Mouse (Mus musculus) kidney, embryonic 14.5 days (tissue): ENCODE measurements around the gene Dnajc30. TPM values are rescaled to one million over a fixed set of nuclear protein-coding genes. Genes with fewer than 3 reads are reported as not detected.

ENCODE experiments used
- ATAC-seq: fragments of 200-750 bp; cut with Nextera tagmentation; 2 replicates; pipeline ENCODE4 v1.8.0; 2017; ENCODE audit warnings: moderate number of reproducible peaks, mild to moderate bottlenecking, moderate TSS enrichment, moderate library complexity; ENCODE audit not compliant: low FRiP score, low TSS enrichment
- H3K27ac ChIP-seq: fragments of 300-500 bp; sonication (generic); 2 replicates; pipeline ENCODE4 v1.5.1; 2014; ENCODE audit warnings: low read depth, mild to moderate bottlenecking, low read length, moderate library complexity, mixed read lengths
- H3K27me3 ChIP-seq: fragments of 300-500 bp; sonication (generic); 2 replicates; pipeline ENCODE4 v1.6.1; 2014; ENCODE audit warnings: mild to moderate bottlenecking, low read length; ENCODE audit not compliant: control insufficient read depth, insufficient read depth
- H3K36me3 ChIP-seq: fragments of 300-500 bp; sonication (generic); 2 replicates; pipeline ENCODE4 v1.6.1; 2014; ENCODE audit warnings: low read length, mixed read lengths; ENCODE audit not compliant: control insufficient read depth, insufficient read depth
- H3K4me1 ChIP-seq: fragments of 300-500 bp; sonication (generic); 2 replicates; pipeline ENCODE4 v1.6.1; 2014; ENCODE audit warnings: low read length, mixed read lengths; ENCODE audit not compliant: control insufficient read depth, insufficient read depth
- H3K4me2 ChIP-seq: fragments of 300-500 bp; sonication (generic); replicated peaks from 2 replicates; pipeline ENCODE4 v1.6.1; 2014; ENCODE audit warnings: low read depth, mild to moderate bottlenecking, low read length
- H3K4me3 ChIP-seq: fragments of 300-500 bp; sonication (generic); 2 replicates; pipeline ENCODE4 v1.5.1; 2014; ENCODE audit warnings: mild to moderate bottlenecking, low read length
- H3K9ac ChIP-seq: fragments of 300-500 bp; sonication (generic); 2 replicates; pipeline ENCODE4 v1.6.1; 2014; ENCODE audit warnings: low read depth, mild to moderate bottlenecking, low read length, moderate library complexity
- H3K9me3 ChIP-seq: fragments of 300-500 bp; sonication (generic); 2 replicates; pipeline ENCODE4 v1.6.1; 2016; ENCODE audit warnings: low read length; ENCODE audit not compliant: control insufficient read depth
- WGBS: fragments of 180-500 bp; shearing (Covaris S2); extraction: QIAGEN DNeasy Blood & Tissue Kit; methylation state at CpG from one replicate; pipeline ENCODE4 v1.1.7; 2014; 5-methylcytosine and 5-hydroxymethylcytosine counted together
- polyA plus RNA-seq: library from polyadenylated mRNA; unstranded; fragments of >200 nt; fragmentation: Nextera tagmentation; extraction: Ambion mirVana; gene quantifications from 2 replicates; pipeline ENCODE4 v1.2.1, GENCODE M21; 2014

Dnajc30 gene
- polyA plus RNA-seq, 1 experiment from 2014 or later = 34.4 TPM

DNA sequence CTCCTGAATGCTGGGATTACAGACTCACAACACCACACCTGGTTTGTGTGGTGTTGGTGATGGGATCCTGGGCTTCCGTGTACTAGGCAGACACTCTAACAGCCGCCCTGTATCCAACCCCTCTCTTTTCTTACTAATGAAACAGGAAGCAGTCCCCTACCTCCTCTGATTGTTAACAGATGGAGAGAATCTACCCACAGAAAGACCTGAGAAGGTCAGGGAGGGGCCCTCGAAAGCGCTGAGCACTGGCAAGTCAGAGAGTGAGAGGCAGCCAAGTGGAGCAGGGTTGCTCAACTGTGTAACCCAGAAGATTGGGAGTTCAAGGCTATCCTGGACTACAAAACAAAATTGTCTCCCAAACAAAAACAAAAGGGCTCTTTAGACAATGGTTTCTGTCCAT lies 22.9 kb downstream of the Dnajc30 start:
- Histone ChIP-seq H3K36me3 (no peaks in the 10 kb centered on the region), H3K4me1 (peaks cover 4% of the 10 kb centered on the region; the same call in 1 of the 2 replicates), H3K9ac (no peak overlapping the region), H3K4me2 (no peak overlapping the region), H3K4me3 (no peak overlapping the region), H3K9me3 (no peaks in the 10 kb centered on the region), H3K27me3 (peaks cover 30% of the 10 kb centered on the region), H3K27ac (no peak overlapping the region)
- no peak for ATAC-seq
- WGBS = 29% methylated on average over 4 of the region's 4 CpGs

DNA sequence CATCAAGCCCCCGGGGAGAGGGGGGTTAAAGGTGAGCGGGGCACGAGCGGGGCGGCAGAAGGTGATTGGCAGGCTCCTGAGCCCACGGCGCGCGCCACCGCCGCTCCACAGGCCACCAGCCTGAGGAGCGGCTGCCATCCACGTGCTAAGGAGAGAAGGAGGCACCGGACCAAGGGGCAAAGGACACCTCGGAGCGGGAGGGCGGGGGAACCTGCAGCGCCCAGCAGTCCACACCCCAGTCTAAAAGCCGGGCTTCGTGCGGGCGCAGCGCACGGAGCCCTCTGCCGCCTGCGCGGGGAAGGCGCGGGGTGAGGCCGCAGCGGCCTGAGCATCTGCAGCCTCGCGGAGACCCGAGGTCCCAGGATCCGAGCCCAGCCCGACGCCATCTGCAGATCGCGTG lies 25.7 kb downstream of the Dnajc30 start, which contains the start of gene Mlxipl:
Mlxipl (plus strand) TSS at position 238 of the 400 bp plus-strand sequence.
- Histone ChIP-seq H3K4me1 (peaks cover 4% of the 10 kb centered on the region; the same call in 1 of the 2 replicates), H3K36me3 (no peaks in the 10 kb centered on the region), H3K9me3 (no peaks in the 10 kb centered on the region), H3K9ac (no peak within 1 kb of the TSS), H3K4me3 (peak within 1 kb of the TSS; percentile 19), H3K27ac (no peak within 1 kb of the TSS), H3K27me3 (peaks cover 35% of the 10 kb centered on the region), H3K4me2 (peak within 1 kb of the TSS; percentile 38)
- 3% methylated on average over 37 of the region's 39 CpGs for WGBS
- ATAC-seq = no peak; the same call in 1 of the 2 replicates

DNA sequence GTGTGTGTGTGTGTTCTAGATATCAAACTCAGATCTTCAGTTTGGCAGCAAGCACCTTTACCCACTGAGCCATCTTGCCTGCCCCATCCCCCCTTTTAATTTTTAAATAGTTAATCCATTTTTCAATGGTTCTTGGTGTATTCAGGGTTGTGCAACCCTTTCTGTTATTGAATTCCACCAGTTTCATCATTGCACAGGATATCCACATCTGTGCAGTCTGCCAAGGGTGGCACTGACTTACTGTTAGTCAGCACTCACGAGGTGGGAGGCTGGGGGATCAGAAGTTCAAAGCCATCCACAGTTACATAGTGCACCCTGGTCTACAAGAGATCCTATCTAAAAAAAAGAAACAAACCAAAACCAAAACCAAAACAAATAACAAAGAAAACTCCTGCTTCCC lies 37.0 kb downstream of the Dnajc30 start:
- H3K27me3 ChIP-seq = peaks cover 5% of the 10 kb centered on the region; the same call in 1 of the 2 replicates
- no peak overlapping the region for H3K27ac ChIP-seq
- no peak overlapping the region for H3K4me2 ChIP-seq
- H3K9ac ChIP-seq = no peak overlapping the region
- 62% methylated on average over 1 of the region's 1 CpGs for WGBS
- ATAC-seq = no peak
- H3K9me3 ChIP-seq = no peaks in the 10 kb centered on the region
- no peak overlapping the region for H3K4me3 ChIP-seq
- H3K36me3 ChIP-seq = no peaks in the 10 kb centered on the region
- no peaks in the 10 kb centered on the region for H3K4me1 ChIP-seq

DNA sequence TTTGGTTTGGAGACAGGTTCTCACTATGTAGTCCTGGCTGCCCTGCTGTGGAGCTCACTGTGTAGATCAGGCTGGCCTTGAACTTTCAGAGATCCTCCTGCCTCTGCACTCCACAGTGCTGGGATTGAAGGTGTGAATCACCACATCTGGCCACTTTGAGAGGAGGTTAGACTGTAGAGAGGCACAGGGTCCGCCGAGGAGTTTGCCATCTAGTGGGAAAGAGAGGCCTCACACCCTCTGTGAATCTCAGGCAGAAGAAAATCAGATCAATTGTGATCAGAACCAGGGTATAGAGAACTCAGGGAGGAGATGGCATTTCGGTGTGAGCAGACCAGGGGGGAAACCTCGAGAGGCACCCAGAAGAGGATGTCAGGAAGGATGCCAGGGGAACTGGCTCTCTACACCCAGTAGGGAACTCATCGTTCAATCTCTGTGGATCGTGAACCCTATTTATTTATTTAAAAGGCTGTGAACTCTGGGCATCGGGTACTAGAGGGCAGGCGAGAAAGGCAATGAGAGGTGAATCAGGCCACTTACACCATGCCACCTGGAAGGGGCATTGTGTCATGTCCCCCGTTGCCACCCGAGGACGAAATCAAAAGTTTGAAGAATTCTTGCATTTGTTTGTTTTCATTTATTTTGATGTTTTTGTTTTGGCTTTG lies 40.1 kb downstream of the Dnajc30 start:
- Histone ChIP-seq H3K36me3 (no peaks in the 10 kb centered on the region), H3K4me3 (no peak overlapping the region), H3K9ac (no peak overlapping the region), H3K27ac (no peak overlapping the region), H3K27me3 (peaks cover 26% of the 10 kb centered on the region), H3K4me1 (no peaks in the 10 kb centered on the region), H3K9me3 (no peaks in the 10 kb centered on the region), H3K4me2 (no peak overlapping the region)
- ATAC-seq = no peak
- WGBS = 68% methylated on average over 11 of the region's 11 CpGs

DNA sequence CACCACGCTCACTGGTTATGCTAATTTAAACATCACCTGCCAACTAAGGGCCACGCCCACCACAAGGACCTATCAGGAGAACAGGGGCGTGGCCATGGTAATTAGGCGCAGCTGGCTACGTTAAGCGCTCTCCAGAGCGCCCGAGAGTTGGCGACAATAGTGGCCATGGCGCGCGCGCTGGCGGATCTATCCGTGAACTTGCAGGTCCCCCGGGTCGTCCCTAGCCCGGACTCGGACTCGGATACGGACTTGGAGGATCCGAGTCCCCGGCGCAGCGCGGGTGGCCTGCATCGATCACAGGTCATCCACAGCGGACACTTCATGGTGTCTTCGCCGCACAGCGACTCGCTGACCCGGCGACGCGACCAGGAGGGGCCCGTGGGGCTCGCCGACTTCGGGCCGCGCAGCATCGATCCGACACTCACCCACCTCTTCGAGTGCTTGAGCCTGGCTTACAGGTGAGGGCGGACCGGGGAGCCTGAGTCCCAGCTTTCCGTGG lies 42.8 kb downstream of the Dnajc30 start:
- WGBS = under 1% methylated on average over 48 of the region's 48 CpGs
- Histone ChIP-seq H3K4me1 (no peaks in the 10 kb centered on the region), H3K27me3 (peaks cover 26% of the 10 kb centered on the region)

DNA sequence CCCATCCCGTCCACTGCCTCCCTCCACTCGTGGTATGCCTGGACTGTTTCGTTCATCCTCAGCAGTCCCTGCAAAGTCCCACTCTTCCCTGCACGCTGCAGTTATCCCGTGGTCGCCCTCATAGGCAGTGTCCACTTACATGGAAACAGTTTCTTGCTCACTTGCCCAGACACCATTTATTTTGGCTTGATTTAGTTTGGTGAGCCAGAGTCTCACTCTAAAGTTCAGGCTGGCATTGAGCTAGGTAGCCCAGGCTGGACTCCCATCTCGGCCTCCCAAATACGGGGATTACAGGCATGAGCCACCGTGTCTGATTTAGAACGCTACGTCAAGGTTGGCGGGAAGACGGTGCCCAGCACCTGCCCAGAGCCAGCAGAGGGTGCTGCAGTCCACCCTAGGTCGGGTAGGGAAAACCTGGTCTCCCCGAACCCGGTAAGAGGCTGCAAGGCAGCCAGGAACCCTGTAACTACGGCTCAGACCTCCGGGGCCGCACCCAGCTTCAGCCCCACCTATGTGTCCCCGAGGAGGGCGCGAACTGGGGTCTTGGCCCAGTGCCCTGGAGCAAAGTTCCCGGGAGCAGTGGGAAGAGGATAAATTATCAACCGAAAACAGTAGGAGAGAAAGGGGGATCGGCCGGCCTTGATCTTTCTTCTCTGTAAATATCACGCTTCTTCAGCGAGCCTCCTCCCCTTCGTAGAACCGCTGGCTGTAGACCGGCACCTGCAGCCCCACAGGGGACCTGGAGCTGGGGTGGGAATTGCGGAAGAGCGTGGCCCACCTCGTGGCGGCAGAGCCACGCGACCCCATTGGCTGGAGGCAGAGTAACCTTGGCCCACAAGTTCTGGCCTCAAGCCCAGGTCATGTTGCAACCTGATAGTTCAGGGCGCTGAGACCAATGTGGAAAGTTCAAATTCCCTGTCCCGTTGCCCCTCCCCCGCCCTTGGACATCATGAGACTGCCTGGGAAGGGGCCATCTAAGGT lies 43.8 kb downstream of the Dnajc30 start:
- peak overlapping the region; percentile 52 for H3K4me3 ChIP-seq
- H3K36me3 ChIP-seq = no peaks in the 10 kb centered on the region
- 9% methylated on average over 40 of the region's 40 CpGs for WGBS
- no peak overlapping the region for H3K27ac ChIP-seq
- no peaks in the 10 kb centered on the region for H3K4me1 ChIP-seq
- H3K9me3 ChIP-seq = no peaks in the 10 kb centered on the region
- peak; percentile 51 for ATAC-seq
- no peak overlapping the region; the same call in 1 of the 2 replicates for H3K9ac ChIP-seq
- H3K4me2 ChIP-seq = peak overlapping the region; percentile 81
- H3K27me3 ChIP-seq = peaks cover 26% of the 10 kb centered on the region

More for the DNA sequence above, 42.8 kb downstream of the Dnajc30 start:
- no peaks in the 10 kb centered on the region for H3K9me3 ChIP-seq
- H3K4me2 ChIP-seq = peak overlapping the region; percentile 81
- H3K4me3 ChIP-seq = peak overlapping the region; percentile 52
- H3K9ac ChIP-seq = peak overlapping the region; percentile 55; the same call in 1 of the 2 replicates
- no peak overlapping the region for H3K27ac ChIP-seq
- H3K36me3 ChIP-seq = no peaks in the 10 kb centered on the region
- peak; percentile 82 for ATAC-seq

DNA sequence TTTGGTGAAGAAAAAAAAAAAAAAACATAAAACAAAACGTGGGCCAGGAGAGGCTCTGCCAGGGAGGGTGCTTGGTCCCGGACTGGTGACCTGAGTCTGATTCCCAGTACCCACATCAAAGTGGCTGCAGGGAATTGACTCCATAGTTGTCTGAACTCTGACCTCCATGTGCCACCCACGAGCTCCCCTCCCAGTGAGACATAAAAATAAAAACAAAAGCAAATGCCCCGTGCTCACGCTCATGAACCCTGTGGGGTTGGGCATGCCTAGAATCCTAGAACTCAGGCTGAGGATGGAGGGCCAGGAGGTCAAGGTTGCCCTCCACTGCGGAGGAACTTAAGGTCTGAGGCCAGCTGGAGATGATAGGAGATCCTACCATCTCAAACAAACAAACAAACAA lies 45.0 kb downstream of the Dnajc30 start:
- ATAC-seq = no peak
- Histone ChIP-seq H3K9me3 (no peaks in the 10 kb centered on the region), H3K27me3 (peaks cover 26% of the 10 kb centered on the region), H3K4me1 (no peaks in the 10 kb centered on the region), H3K27ac (no peak overlapping the region), H3K9ac (no peak overlapping the region), H3K4me3 (no peak overlapping the region), H3K36me3 (no peaks in the 10 kb centered on the region), H3K4me2 (no peak overlapping the region)
- WGBS = 49% methylated on average over 6 of the region's 6 CpGs

DNA sequence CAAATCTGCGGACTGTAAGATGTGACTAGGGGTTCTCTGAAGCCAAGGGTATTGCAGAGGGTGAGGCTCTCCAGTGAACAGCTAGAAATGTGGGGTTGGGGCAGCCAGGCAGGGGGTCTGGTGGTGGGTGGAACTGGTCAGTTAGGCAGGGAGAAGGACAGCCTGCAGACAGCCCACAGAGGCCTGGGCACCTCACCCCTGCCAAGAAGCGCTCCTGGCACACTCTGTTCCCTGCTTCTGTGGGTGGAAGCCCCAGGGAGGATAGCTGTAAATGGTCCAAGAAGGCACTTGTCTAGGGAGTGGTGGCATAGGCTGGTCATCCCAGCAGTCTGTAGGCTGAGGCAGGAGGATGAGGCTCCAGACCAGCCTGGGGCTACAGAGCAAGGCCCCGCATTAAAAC lies 45.4 kb downstream of the Dnajc30 start:
- Histone ChIP-seq H3K4me1 (no peaks in the 10 kb centered on the region), H3K27me3 (peaks cover 26% of the 10 kb centered on the region)
- WGBS = 92% methylated on average over 3 of the region's 3 CpGs

More for the DNA sequence above, 45.4 kb downstream of the Dnajc30 start:
- H3K9me3 ChIP-seq = no peaks in the 10 kb centered on the region
- H3K36me3 ChIP-seq = no peaks in the 10 kb centered on the region
- no peak overlapping the region for H3K4me2 ChIP-seq
- no peak overlapping the region for H3K9ac ChIP-seq
- H3K27ac ChIP-seq = no peak overlapping the region
- no peak for ATAC-seq
- H3K4me3 ChIP-seq = no peak overlapping the region
